Mouse (Mus musculus) inflammation-experienced regulatory T-cells, adult 16 weeks (primary cell): ENCODE data around the gene Ick. TPM values are rescaled to one million over a fixed set of nuclear protein-coding genes. Genes with fewer than 3 reads are reported as not detected.

Experiments
- polyA plus RNA-seq: library from polyadenylated mRNA; unstranded; fragments of 100-300 nt; shearing (Covaris generic); gene quantifications from one replicate; pipeline ENCODE4 v1.2.1, GENCODE M21; 2017

Ick gene
- polyA plus RNA-seq, result 13.3 TPM

DNA sequence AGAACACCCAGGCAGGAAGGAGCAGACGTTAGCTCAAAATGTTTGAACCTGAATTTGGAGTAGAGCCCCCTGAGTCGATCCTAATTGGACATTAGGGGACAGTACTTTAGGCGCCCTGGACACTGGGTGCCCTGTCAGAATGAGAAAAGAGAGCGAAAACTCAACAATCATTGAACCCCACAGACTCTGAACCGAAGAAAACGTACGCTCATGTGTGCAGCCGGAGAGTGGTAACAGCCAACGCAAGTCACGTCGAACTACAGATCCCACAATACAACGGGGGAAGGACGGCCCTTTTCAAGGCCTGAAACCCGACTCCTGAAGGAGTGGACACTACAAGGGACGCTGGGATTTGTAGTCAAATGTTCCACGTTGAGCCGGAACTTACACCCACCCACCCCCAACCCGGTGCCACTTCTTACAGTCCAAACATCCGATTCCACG, at the start of gene Ick, which contains the start of gene Fbxo9:
Gene Ick, plus strand, starts transcription at position 397 of the 444 bp plus-strand sequence.
Gene Fbxo9, minus strand, starts transcription at position 270 of the 444 bp plus-strand sequence.

DNA sequence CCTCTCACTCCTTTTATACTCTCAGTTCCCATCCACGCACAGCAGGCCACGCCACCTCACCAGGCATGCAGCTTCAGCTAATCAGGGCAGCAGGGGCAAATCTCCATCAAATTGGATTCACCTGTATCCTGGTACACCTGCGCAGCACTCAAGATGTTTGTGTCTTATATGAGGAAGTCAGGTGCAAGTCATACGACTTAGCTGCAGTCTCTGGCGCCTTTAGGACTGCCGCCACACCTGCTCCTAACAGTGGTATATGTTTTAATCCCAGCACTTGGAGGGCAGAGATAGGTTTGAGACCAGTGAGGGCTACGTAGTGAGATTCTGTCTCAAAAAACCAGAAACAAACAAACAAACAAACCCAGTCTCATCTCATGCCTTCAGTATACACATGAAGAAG, 73.5 kb downstream of the Ick start, which contains the start of gene Gsta4:
Gene Gsta4, plus strand, starts transcription at position 301 of the 400 bp plus-strand sequence.

Other genes with a start within 250 kb of the Ick start
- gene Elovl5, start 191.8 kb upstream of the Ick start, polyA plus RNA-seq, result 225 TPM
- gene Gcm1, start 57.3 kb upstream of the Ick start, polyA plus RNA-seq, result not detected
- 30.3 TPM for gene Fbxo9, start 127 bp upstream of the Ick start, polyA plus RNA-seq
- 24.2 TPM for gene Gsta4, start 73.6 kb downstream of the Ick start, polyA plus RNA-seq
- not detected for gene Gsta1, start 121.5 kb downstream of the Ick start, polyA plus RNA-seq
- gene Gm3776, start 147.9 kb downstream of the Ick start, polyA plus RNA-seq, result not detected
- gene Gm10639, start 180.7 kb downstream of the Ick start, polyA plus RNA-seq, result not detected
- gene Omt2a, start 205.6 kb downstream of the Ick start, polyA plus RNA-seq, result not detected
- not detected for gene Omt2b, start 218.4 kb downstream of the Ick start, polyA plus RNA-seq
- gene Gsta2, start 246.6 kb downstream of the Ick start, polyA plus RNA-seq, result not detected